Mouse (Mus musculus) thymus, postnatal 0 days (tissue): ENCODE measurements around the gene Nmbr. TPM values are rescaled to one million over a fixed set of nuclear protein-coding genes. Genes with fewer than 3 reads are reported as not detected.

Experiments
- DNase-seq: peaks from one replicate; pipeline ENCODE4 v3.0.0-alpha.2; 2015; ENCODE audit warnings: low spot score
- polyA plus RNA-seq: library from polyadenylated mRNA; unstranded; fragments of >200 nt; fragmentation: Nextera tagmentation; extraction: Ambion mirVana; gene quantifications from 2 replicates; pipeline ENCODE4 v1.2.1, GENCODE M21; 2015

Gene Nmbr
- 0.08 and 0.10 TPM in 2 replicates for polyA plus RNA-seq

DNA sequence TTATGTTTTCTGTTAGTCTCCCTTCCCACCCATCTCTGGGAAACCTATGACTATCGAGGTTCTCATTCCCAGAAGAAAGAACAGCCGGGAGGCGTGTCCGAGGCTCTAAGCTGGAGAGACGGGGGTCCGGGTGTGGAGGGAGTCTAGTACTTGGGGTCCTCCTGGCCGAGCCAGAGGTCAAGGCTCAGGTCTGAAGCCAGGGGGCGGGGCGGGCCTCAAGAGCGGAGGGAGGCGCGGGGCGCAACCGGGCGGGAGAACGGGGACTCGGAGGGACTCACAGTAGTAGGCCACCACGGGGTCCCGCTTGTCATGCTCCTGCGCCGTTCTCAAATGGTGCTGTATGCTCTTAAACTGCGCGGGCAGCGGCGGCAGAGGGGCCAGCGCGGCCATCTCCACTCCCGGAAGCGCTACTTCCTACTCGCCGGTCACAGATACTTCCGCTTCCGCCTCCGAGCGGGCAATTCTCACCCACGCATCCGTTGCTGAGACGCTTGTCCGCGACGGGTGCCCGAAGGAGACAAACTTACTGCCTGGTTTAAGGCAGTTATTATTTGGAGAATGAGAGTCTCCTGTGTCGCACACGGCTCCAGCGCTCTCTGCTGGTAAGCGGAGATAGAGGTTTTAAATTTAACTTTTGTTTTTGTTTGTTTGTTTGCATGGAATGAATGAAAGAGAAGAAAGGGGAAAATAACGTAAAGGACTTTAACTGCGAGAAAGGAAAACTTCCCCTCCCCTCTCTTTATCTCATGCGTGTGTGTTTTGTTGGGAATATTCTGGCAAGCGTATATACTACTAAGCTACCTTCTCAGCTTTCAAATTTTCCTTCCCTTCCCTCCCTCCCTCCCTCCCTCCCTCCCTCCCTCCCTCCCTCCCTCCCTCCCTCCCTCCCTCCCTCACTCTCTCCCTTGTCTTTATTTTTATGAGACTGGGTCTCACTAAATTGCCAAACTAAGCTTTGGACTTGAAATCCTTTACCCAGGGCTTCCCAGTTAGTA lies at the start of gene Nmbr, which contains the start of gene Vta1:
TSS of gene Nmbr (plus strand) at position 520 of the 995 bp plus-strand sequence.
TSS of gene Vta1 (minus strand) at position 489 of the 995 bp plus-strand sequence.
- peak; percentile 96 for DNase-seq

GRCm38 (mm10) chr10:14660875-14661274 lies 44.5 kb upstream of the Nmbr start:
- no peak for DNase-seq

- no peak for DNase-seq
Measured at GRCm38 (mm10) chr10:14666147-14666546, 39.2 kb upstream of the Nmbr start.

- DNase-seq, result no peak
Measured at GRCm38 (mm10) chr10:14685663-14686062, 19.7 kb upstream of the Nmbr start.

DNA sequence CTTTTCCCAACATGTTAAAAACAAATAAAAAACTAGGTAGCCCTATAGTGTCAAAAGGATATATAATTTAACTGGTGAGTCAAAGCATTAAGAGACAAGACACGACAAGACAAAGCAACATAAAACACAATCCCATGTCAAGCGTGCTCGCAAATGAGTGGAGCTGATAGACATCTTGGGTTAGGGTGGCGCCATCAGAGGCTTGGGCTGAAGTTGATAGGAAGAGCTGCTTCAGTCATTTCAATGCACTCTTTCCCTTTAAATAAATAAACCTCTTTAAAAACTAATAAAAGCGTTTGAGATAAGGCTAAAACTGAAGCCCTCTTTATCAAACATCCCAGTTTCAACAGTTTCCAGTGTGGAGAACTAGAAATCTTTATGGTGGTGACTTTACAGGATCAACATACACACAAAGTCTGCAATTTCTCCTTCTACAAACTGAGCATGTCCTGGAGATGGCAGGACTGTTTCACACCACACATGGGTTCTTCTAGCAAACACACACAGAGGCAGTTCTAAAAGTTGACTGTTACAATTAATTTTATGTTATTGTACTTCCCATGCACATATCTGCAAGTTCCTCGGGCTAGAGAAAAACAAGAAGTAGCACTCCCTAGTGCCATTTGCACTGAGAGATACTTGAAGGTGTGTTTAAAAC lies 16.5 kb upstream of the Nmbr start:
- DNase-seq, result no peak

DNA sequence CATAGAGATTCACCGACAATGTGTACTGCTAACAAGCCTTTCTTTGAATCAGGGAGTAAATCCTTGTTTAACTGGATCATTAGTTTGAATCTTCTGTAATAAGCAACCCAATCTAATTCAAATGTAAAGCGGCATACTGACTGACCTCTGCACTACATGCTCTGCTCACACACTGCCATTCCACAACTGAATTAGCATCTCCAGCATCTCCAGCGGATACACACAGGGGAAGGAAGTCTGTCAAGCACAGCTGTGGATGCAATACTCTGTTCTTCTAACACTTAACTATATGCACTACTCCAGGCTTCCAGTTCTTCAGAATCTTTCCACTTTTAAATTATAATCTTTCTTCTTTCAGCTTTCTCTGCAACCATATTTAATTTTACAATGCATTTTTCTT lies 15.0 kb upstream of the Nmbr start:
- no peak for DNase-seq

DNA sequence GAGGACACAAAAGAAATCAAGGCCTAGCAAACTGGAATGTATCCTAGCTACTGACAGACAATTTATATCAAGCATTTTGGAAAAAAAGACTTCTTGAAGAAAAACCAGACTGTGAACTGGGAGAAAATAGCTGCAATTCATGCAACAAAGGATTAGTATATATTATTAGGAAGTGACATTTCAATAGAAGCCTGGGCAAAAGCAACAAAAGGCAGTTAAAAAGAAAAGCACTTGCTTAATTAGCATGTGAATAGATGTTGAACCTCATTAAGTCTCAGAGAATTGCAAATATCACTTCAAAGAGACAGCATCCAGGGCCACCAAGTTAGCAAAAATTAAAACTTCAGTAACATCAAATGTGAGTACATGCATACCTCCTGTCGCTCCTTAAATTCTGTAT lies 2.2 kb upstream of the Nmbr start:
- no peak for DNase-seq

GRCm38 (mm10) chr10:14703830-14704420 lies 1.5 kb upstream of the Nmbr start:
- DNase-seq, result no peak

GRCm38 (mm10) chr10:14718114-14718513 lies 12.7 kb downstream of the Nmbr start, which contains the start of gene Gje1:
TSS of gene Gje1 (minus strand) at chr10:14718214.
- no peak for DNase-seq

DNA sequence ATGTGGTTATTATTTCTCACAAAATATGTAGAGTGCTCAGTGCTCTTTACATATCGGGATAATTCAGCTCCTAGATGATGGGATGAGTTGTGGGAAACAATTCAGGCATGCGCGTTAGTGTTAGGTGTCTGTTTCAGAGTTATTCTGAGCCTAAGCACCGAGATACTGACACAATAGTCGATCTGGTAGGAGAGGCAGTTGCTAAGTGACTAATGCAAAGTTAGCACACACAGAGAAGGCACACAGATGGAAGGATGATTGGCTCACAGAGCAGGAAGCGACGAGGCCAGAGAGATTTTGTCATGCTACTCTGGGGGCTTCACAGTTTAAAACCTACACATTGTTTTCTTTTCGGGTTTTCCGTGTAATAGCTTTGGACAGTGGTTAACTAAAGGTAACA lies 20.3 kb downstream of the Nmbr start:
- DNase-seq, result no peak

- peak; percentile 7 for DNase-seq
Measured at GRCm38 (mm10) chr10:14734285-14734684, 28.9 kb downstream of the Nmbr start.

DNA sequence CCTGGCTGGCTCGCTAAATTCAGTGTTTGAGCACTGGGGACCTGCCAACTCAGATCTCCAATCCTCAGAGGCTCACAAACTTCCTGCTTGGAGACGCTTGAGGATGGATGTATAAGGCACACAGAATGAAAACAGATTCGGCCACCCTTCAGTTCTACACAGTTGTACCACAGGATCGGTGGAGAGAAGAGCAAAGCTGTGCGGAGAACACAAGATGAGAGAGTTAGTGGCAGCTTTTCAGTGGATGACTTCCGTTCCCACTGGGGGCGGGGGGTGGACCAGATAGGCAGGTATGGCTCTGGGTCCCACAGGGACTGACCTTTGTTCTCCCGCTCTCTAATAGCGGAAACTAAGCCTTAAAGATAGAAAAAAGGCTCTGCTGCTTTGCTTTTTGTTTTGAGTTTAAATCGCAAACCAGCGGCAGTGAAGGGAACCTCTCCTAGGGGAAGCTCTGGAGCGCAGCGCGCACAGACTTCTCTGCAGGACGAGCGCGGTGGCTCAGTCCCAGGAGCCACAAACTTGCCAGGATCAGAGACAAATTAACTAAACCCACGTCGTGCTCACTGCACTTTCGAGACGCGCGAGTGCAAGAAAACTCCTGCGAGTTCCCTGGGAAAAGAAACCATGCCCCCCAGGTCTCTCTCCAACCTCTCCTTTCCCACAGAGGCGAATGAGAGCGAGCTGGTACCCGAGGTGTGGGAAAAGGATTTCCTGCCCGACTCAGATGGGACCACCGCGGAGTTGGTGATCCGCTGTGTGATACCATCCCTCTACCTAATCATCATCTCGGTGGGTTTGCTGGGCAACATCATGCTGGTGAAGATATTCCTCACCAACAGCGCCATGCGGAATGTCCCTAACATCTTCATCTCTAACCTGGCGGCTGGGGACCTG lies 54.5 kb downstream of the Nmbr start:
- DNase-seq, result no peak

GRCm38 (mm10) chr10:14760618-14761017 lies 55.2 kb downstream of the Nmbr start:
- DNase-seq, result no peak

DNA sequence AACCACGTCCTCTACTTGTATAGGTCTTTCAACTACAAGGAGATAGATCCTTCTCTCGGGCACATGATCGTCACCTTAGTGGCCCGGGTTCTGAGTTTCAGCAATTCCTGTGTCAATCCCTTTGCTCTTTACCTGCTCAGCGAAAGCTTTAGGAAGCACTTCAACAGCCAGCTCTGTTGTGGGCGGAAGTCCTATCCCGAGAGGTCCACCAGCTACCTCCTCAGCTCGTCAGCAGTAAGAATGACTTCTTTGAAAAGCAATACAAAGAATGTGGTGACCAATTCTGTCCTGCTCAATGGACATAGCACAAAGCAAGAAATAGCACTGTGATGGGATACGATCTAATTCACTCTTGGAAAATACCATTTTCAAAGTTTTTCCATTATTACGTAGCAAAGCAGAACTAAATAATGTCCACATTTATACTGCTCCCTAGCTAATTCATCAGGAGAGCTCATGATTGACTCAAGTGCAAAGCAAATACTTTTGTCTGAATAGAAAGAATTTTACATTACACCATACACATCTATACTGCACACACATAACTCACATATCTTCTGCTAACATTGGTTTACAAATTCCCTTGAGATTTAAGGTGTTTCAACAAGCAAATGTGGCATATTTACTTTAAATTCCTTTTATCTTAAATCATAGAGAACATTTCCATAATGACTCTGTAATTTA lies 65.0 kb downstream of the Nmbr start:
- no peak for DNase-seq

DNA sequence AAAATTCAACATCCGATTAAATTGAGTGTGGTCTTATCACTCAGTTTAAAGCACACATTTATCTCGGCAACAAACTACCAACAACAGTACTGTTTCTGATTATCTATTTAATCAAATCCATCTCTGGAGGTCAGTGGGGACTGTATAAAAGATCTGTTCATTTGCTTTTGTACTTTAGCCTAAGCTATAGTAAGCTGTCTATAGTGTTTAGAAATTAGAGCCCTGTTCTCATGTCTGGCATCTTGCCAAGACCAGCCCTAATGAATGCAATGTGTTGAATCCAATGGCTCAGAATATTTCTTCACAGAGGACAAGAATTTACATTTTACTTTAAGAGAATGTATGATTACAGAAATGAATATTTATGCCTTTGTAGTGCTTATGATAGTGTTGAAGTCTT lies 69.1 kb downstream of the Nmbr start:
- no peak for DNase-seq

- no peak for DNase-seq
Measured at GRCm38 (mm10) chr10:14789969-14790368, 84.6 kb downstream of the Nmbr start.

- no peak for DNase-seq
Measured at GRCm38 (mm10) chr10:14816970-14817369, 111.6 kb downstream of the Nmbr start.
